Comparison of ENCODE assay signal across 26 mouse cellular contexts in the genomic region with DNA sequence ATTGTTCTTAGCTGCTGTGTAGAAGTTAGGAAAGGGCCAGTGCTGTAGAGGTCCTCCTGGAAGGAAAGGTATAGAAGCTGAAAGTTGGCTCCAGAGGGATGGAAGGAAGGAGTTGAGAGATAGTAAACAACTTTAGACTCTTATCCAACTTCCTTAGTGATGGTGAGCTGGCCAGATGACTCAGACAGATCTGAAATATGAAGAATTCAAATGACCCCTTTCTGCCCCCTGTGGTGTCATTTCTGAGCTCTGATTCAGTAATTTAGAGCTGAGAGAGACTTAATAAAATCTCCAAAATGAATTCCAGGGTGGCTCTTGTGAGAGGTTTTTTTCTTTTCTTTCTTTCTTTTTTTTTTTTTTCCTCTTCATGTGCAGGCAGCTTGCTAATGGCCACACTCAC. TPM values are rescaled to one million over a fixed set of nuclear protein-coding genes. Genes with fewer than 3 reads are reported as not detected.
DNase-seq lines count a peak whose midpoint lies in the region; ATAC-seq and TF ChIP-seq lines count a peak whose summit lies in the region.
"Had no signal": no experiment of that assay in that cellular context is flagged by ENCODE, and none has a peak within 500 bp of the region (broad histone marks: within the 10 kb centered on the region; RNA-seq: fewer than 3 reads in every experiment).

No protein-coding gene starts in this region.

- no peaks in the 10 kb centered on the region for H3K36me3 ChIP-seq in C2C12 (ENCODE audit: control insufficient read depth, insufficient read depth)
- H3K36me3 ChIP-seq in liver, embryonic 12.5 days = no peaks in the 10 kb centered on the region
- H3K36me3 ChIP-seq: forebrain, embryonic 12.5 days; forebrain, embryonic 15.5 days; G1E; heart, embryonic 12.5 days; heart, embryonic 15.5 days; hindbrain, embryonic 10.5 days; hindbrain, embryonic 13.5 days had no signal

- no peak overlapping the region for H3ac ChIP-seq in C2C12 (ENCODE audit: control insufficient read depth, insufficient read length, low read depth)

- no peak for TF ChIP-seq POLR2A in embryonic fibroblast, embryonic 13.5 days (IDR thresholded peaks at IDR 0.05; ENCODE audit: low read depth, low read length)

- H3K79me3 ChIP-seq in C2C12 (ENCODE audit: low read depth) = no peaks in the 10 kb centered on the region

- H3K27ac ChIP-seq in embryonic fibroblast, embryonic 13.5 days (ENCODE audit: insufficient read depth, low read length) = peak overlapping the region; percentile 80
- no peak overlapping the region for H3K27ac ChIP-seq in liver, embryonic 12.5 days
- H3K27ac ChIP-seq: forebrain, embryonic 12.5 days; forebrain, embryonic 15.5 days; heart, embryonic 15.5 days; hindbrain, embryonic 10.5 days; hindbrain, embryonic 13.5 days had no signal

- no peak for TF ChIP-seq CTCF in C2C12 (IDR thresholded peaks at IDR 0.05; ENCODE audit: control insufficient read depth, insufficient read depth, insufficient read length)
- TF ChIP-seq CTCF in embryonic fibroblast, embryonic 13.5 days (IDR thresholded peaks at IDR 0.05; ENCODE audit: borderline replicate concordance, insufficient read depth, low read length) = no peak

- H3K9ac ChIP-seq in liver, embryonic 12.5 days = no peak overlapping the region
- H3K9ac ChIP-seq: forebrain, embryonic 12.5 days; forebrain, embryonic 15.5 days; heart, embryonic 12.5 days; heart, embryonic 15.5 days; hindbrain, embryonic 13.5 days had no signal

- peak; percentile 71 for DNase-seq in NIH3T3 (ENCODE audit: low read depth)
- no peak for DNase-seq in layer of hippocampus, adult 18-20 months (ENCODE audit: low spot score in 2 of 2)
- no peak for DNase-seq in yolk sac, embryonic 10.5 days (ENCODE audit: low spot score)
- DNase-seq: adrenal gland, postnatal 10 days; adrenal gland, postnatal 36 days; cerebellum, adult 11-12 months; cerebellum, adult 9-10 months; cerebellum, postnatal 14 days; gastrocnemius, postnatal 25 days; heart, adult 18-20 months; heart, postnatal 10 days; heart, postnatal 36 days; kidney, adult 2 months had no signal

- H3K4me2 ChIP-seq in liver, embryonic 12.5 days = no peak overlapping the region
- H3K4me2 ChIP-seq: forebrain, embryonic 12.5 days; forebrain, embryonic 15.5 days; heart, embryonic 12.5 days; heart, embryonic 15.5 days; hindbrain, embryonic 13.5 days had no signal

- H3K79me2 ChIP-seq in C2C12 (ENCODE audit: control insufficient read depth, insufficient read depth) = no peaks in the 10 kb centered on the region

- ATAC-seq in liver, embryonic 12.5 days = no peak
- ATAC-seq: forebrain, embryonic 15.5 days; hindbrain, embryonic 16.5 days; intestine, embryonic 16.5 days had no signal

- H3K9me3 ChIP-seq in liver, embryonic 12.5 days (replicated peaks) = no peaks in the 10 kb centered on the region
- H3K9me3 ChIP-seq: forebrain, embryonic 12.5 days; forebrain, embryonic 15.5 days; G1E; heart, embryonic 12.5 days; heart, embryonic 15.5 days; hindbrain, embryonic 10.5 days; hindbrain, embryonic 13.5 days had no signal

- no peaks in the 10 kb centered on the region for H3K27me3 ChIP-seq in C2C12 (ENCODE audit: control insufficient read depth, insufficient read depth, insufficient read length)
- H3K27me3 ChIP-seq in liver, embryonic 12.5 days (replicated peaks) = no peaks in the 10 kb centered on the region
- H3K27me3 ChIP-seq: CH12.LX; forebrain, embryonic 15.5 days; heart, embryonic 12.5 days; heart, embryonic 15.5 days; hindbrain, embryonic 13.5 days had no signal

- H3K4me1 ChIP-seq in embryonic fibroblast, embryonic 13.5 days (ENCODE audit: control insufficient read depth, insufficient read depth, low read length) = peaks cover 17% of the 10 kb centered on the region
- H3K4me1 ChIP-seq in liver, embryonic 12.5 days = no peaks in the 10 kb centered on the region
- H3K4me1 ChIP-seq: forebrain, embryonic 12.5 days; forebrain, embryonic 15.5 days; heart, embryonic 12.5 days; heart, embryonic 15.5 days; hindbrain, embryonic 10.5 days; hindbrain, embryonic 13.5 days had no signal

- no peak overlapping the region for H3K4me3 ChIP-seq in C2C12 (ENCODE audit: insufficient read depth, poor library complexity, severe bottlenecking)
- no peak overlapping the region for H3K4me3 ChIP-seq in embryonic fibroblast, embryonic 13.5 days (ENCODE audit: insufficient read depth, low read length)
- H3K4me3 ChIP-seq in liver, embryonic 12.5 days = no peak overlapping the region
- H3K4me3 ChIP-seq: forebrain, embryonic 12.5 days; forebrain, embryonic 15.5 days; heart, embryonic 12.5 days; heart, embryonic 15.5 days; hindbrain, embryonic 10.5 days; hindbrain, embryonic 13.5 days had no signal

TF ChIP-seq in C2C12, 6 proteins besides CTCF, POLR2A, EP300 and RAD21:
- TF ChIP-seq CEBPB (IDR thresholded peaks at IDR 0.05; ENCODE audit: low read depth) (no peak), FOSL1 (IDR thresholded peaks at IDR 0.05; ENCODE audit: insufficient read depth, low read length, poor library complexity, severe bottlenecking) (peak; percentile 2)
TF ChIP-seq in C2C12: peak in this region for 1.

RNA-seq across cellular contexts. Expression of a gene that starts 39.8 kb away (rescaled TPM):
- not detected for polyA plus RNA-seq in C2C12 (2012; fragmentation: generic; extraction: Trizol)
- polyA plus RNA-seq in embryonic fibroblast, embryonic 13.5 days (2011; ENCODE audit: insufficient read length, low read depth, missing spikeins) = not detected in 2 replicates
- 100 to 1,000 TPM; 316 to 360 TPM for total RNA-seq in layer of hippocampus, adult 18-20 months (2021)
- 0.14 TPM in 1 of 2 replicates, not detected in the other for polyA plus RNA-seq in liver, embryonic 12.5 days (2016; fragmentation: Nextera tagmentation; extraction: Ambion mirVana)
- total RNA-seq: CH12.LX; gastrocnemius, postnatal 25 days; heart, adult 18-20 months; heart, postnatal 10 days; heart, postnatal 36 days had no signal
- polyA plus RNA-seq: G1E had no signal
